Mouse (Mus musculus) olfactory bulb, adult 2 months (tissue): ENCODE measurements around the gene Nell1.

Source experiments
- CTCF ChIP-seq: fragments of 200-500 bp; IDR thresholded peaks from 2 replicates; pipeline ENCODE4 v1.5.1; 2012; ENCODE audit warnings: low read depth, mild to moderate bottlenecking, low read length, moderate library complexity; ENCODE audit not compliant: insufficient read depth
- POLR2A ChIP-seq: fragments of 200-500 bp; IDR thresholded peaks from 2 replicates; pipeline ENCODE4 v1.6.1; 2012; ENCODE audit warnings: mild to moderate bottlenecking, low read depth, low read length, moderate library complexity; ENCODE audit not compliant: insufficient read depth

DNA sequence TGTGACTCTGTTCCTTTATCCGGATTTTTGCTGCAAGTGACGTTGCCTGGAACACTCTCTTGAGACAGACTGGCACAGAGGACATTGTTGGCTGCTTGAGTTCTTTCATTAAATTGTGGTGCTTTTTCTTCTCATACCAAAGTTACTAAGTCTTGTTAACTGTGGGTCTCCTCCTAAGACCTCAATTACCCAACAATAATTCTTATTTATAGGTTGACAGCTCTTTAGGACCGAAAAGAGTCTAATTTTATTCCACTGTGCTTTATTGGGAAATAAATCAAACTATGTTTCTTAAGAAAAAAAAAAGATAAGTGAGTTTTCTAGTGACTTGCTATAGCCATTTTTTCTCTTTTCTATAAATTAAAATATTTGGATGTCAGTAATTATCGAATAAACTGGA, 472.7 kb downstream of the Nell1 start:
- TF ChIP-seq CTCF, result no peak
- TF ChIP-seq POLR2A, result no peak
